ENCODE assay signal across 8 mouse cellular contexts in the genomic region with DNA sequence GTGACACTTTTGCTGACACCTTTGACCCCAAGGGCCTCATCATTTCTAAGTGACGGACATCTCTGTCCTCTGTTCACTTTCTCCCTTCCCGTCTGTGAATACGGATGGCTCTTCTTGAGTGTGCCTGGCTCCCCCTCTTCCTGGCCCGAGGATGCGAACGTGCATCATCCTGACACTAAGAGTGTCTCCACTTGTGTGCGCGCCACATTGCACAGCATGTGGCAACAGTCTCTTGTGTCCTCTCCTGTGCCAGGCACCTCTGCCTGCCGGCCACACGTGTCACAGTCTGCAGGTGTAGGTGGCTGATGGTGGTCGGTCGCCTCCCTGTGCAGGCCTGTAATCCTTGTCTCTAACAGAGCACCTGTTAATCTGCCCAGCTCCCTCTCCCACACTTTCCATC. TPM values are rescaled to one million over a fixed set of nuclear protein-coding genes. Genes with fewer than 3 reads are reported as not detected.
DNase-seq lines count a peak whose midpoint lies in the region; ATAC-seq and TF ChIP-seq lines count a peak whose summit lies in the region.

No protein-coding gene starts in this region.

- no peak overlapping the region; the same call in 1 of the 2 replicates for H3K4me3 ChIP-seq in liver, embryonic 12.5 days
- H3K4me3 ChIP-seq in liver, postnatal 0 days (ENCODE audit: low read depth, low read length), result no peak overlapping the region
- H3K4me3 ChIP-seq in embryonic facial prominence, embryonic 15.5 days (replicated peaks), result no peak overlapping the region; the same call in 1 of the 2 replicates
- H3K4me3 ChIP-seq in limb, embryonic 10.5 days, result peak overlapping the region; percentile 13; the same call in 1 of the 2 replicates
- H3K4me3 ChIP-seq in neural tube, embryonic 12.5 days, result no peak overlapping the region; the same call in 1 of the 2 replicates

- peaks cover 41% of the 10 kb centered on the region for H3K27me3 ChIP-seq in liver, embryonic 12.5 days (replicated peaks)
- peaks cover 20% of the 10 kb centered on the region for H3K27me3 ChIP-seq in liver, postnatal 0 days (ENCODE audit: insufficient read depth, low read length)
- H3K27me3 ChIP-seq in embryonic facial prominence, embryonic 15.5 days, result no peaks in the 10 kb centered on the region
- no peaks in the 10 kb centered on the region for H3K27me3 ChIP-seq in limb, embryonic 10.5 days (ENCODE audit: low read depth, poor library complexity, severe bottlenecking)
- H3K27me3 ChIP-seq in neural tube, embryonic 12.5 days (replicated peaks), result no peaks in the 10 kb centered on the region

- no peaks in the 10 kb centered on the region for H3K9me3 ChIP-seq in liver, embryonic 12.5 days (replicated peaks)
- no peaks in the 10 kb centered on the region for H3K9me3 ChIP-seq in liver, postnatal 0 days (ENCODE audit: low read length)
- no peaks in the 10 kb centered on the region for H3K9me3 ChIP-seq in embryonic facial prominence, embryonic 15.5 days (replicated peaks)
- no peaks in the 10 kb centered on the region for H3K9me3 ChIP-seq in limb, embryonic 10.5 days (replicated peaks)
- H3K9me3 ChIP-seq in neural tube, embryonic 12.5 days, result no peaks in the 10 kb centered on the region

- WGBS in liver, embryonic 12.5 days (ENCODE audit: insufficient replicate concordance), result 63% methylated on average over 12 of the region's 12 CpGs
- WGBS in liver, postnatal 0 days (ENCODE audit: insufficient replicate concordance), result 73% methylated on average over 12 of the region's 12 CpGs
- 51% methylated on average over 12 of the region's 12 CpGs for WGBS in embryonic facial prominence, embryonic 15.5 days
- 52% methylated on average over 12 of the region's 12 CpGs for WGBS in limb, embryonic 10.5 days
- WGBS in neural tube, embryonic 12.5 days, result 15% methylated on average over 12 of the region's 12 CpGs

- H3K36me3 ChIP-seq in liver, embryonic 12.5 days, result no peaks in the 10 kb centered on the region
- no peaks in the 10 kb centered on the region for H3K36me3 ChIP-seq in liver, postnatal 0 days (replicated peaks; ENCODE audit: insufficient read depth, low read length)
- H3K36me3 ChIP-seq in embryonic facial prominence, embryonic 15.5 days, result peaks cover 19% of the 10 kb centered on the region; the same call in 1 of the 2 replicates
- peaks cover 51% of the 10 kb centered on the region for H3K36me3 ChIP-seq in limb, embryonic 10.5 days
- peaks cover 13% of the 10 kb centered on the region for H3K36me3 ChIP-seq in neural tube, embryonic 12.5 days

- H3K4me1 ChIP-seq in liver, embryonic 12.5 days, result peaks cover 89% of the 10 kb centered on the region
- peaks cover 36% of the 10 kb centered on the region for H3K4me1 ChIP-seq in liver, postnatal 0 days (ENCODE audit: insufficient read depth)
- H3K4me1 ChIP-seq in embryonic facial prominence, embryonic 15.5 days, result peaks cover 30% of the 10 kb centered on the region
- H3K4me1 ChIP-seq in limb, embryonic 10.5 days, result peaks cover 46% of the 10 kb centered on the region
- peaks cover 34% of the 10 kb centered on the region for H3K4me1 ChIP-seq in neural tube, embryonic 12.5 days

- no peak for TF ChIP-seq CTCF in liver, postnatal 0 days (IDR thresholded peaks at IDR 0.05; ENCODE audit: low read depth)

- peak overlapping the region; percentile 88 for H3K27ac ChIP-seq in liver, embryonic 12.5 days
- H3K27ac ChIP-seq in liver, postnatal 0 days (ENCODE audit: low read depth), result no peak overlapping the region
- H3K27ac ChIP-seq in embryonic facial prominence, embryonic 15.5 days (replicated peaks), result peak overlapping the region; percentile 81
- H3K27ac ChIP-seq in limb, embryonic 10.5 days, result peak overlapping the region; percentile 32
- peak overlapping the region; percentile 55 for H3K27ac ChIP-seq in neural tube, embryonic 12.5 days

- no peak for DNase-seq in liver, postnatal 0 days
- DNase-seq in limb, embryonic 10.5 days (ENCODE audit: low spot score), result no peak
- no peak for DNase-seq in layer of hippocampus, adult 11-12 months (ENCODE audit: low spot score)
- no peak for DNase-seq in ovary, postnatal 14 days (ENCODE audit: low spot score)
- no peak for DNase-seq in heart, adult 11 months

- peak overlapping the region; percentile 66 for H3K4me2 ChIP-seq in liver, embryonic 12.5 days
- H3K4me2 ChIP-seq in liver, postnatal 0 days (ENCODE audit: low read depth, low read length), result no peak overlapping the region
- no peak overlapping the region for H3K4me2 ChIP-seq in embryonic facial prominence, embryonic 15.5 days (replicated peaks)
- H3K4me2 ChIP-seq in neural tube, embryonic 12.5 days (replicated peaks), result peak overlapping the region; percentile 48

- no peak for ATAC-seq in liver, embryonic 12.5 days
- no peak for ATAC-seq in liver, postnatal 0 days
- ATAC-seq in embryonic facial prominence, embryonic 15.5 days (ENCODE audit: insufficient number of reproducible peaks, low FRiP score, low TSS enrichment, low read depth), result no peak
- ATAC-seq in neural tube, embryonic 12.5 days (ENCODE audit: low FRiP score, low read depth), result no peak

- no peak for TF ChIP-seq EP300 in liver, postnatal 0 days (IDR thresholded peaks at IDR 0.05; ENCODE audit: low read depth)

- peak overlapping the region; percentile 56 for H3K9ac ChIP-seq in liver, embryonic 12.5 days
- H3K9ac ChIP-seq in liver, postnatal 0 days (replicated peaks), result no peak overlapping the region
- no peak overlapping the region for H3K9ac ChIP-seq in embryonic facial prominence, embryonic 15.5 days
- 0 out of 2 replicates have a peak overlapping the region, but pooled peaks have one; percentile 0 for H3K9ac ChIP-seq in neural tube, embryonic 12.5 days

RNA-seq across cellular contexts. Expression of a gene that starts 2.4 kb away (rescaled TPM):
- polyA plus RNA-seq in liver, embryonic 12.5 days (2016; fragmentation: Nextera tagmentation; extraction: Ambion mirVana), result 4.7 and 6.4 TPM in 2 replicates
- polyA plus RNA-seq in liver, postnatal 0 days (2015; fragmentation: Nextera tagmentation; extraction: Ambion mirVana), result 7.8 and 8.7 TPM in 2 replicates
- 88.3 and 91.8 TPM in 2 replicates for polyA plus RNA-seq in embryonic facial prominence, embryonic 15.5 days (2015; fragmentation: Nextera tagmentation; extraction: Ambion mirVana)
- 35.1 and 70.5 TPM in 2 replicates for polyA plus RNA-seq in limb, embryonic 10.5 days (2016; fragmentation: Nextera tagmentation; extraction: Ambion mirVana)
- 87.1 and 93.0 TPM in 2 replicates for polyA plus RNA-seq in neural tube, embryonic 12.5 days (2016; fragmentation: Nextera tagmentation; extraction: Ambion mirVana)

RNA-seq across cellular contexts. Expression of a gene that starts 23.7 kb away (rescaled TPM):
- 111 and 119 TPM in 2 replicates for polyA plus RNA-seq in liver, embryonic 12.5 days (2016; fragmentation: Nextera tagmentation; extraction: Ambion mirVana)
- 83.7 and 83.9 TPM in 2 replicates for polyA plus RNA-seq in liver, postnatal 0 days (2015; fragmentation: Nextera tagmentation; extraction: Ambion mirVana)
- polyA plus RNA-seq in embryonic facial prominence, embryonic 15.5 days (2015; fragmentation: Nextera tagmentation; extraction: Ambion mirVana), result 150 and 158 TPM in 2 replicates
- polyA plus RNA-seq in limb, embryonic 10.5 days (2016; fragmentation: Nextera tagmentation; extraction: Ambion mirVana), result 140 and 151 TPM in 2 replicates
- polyA plus RNA-seq in neural tube, embryonic 12.5 days (2016; fragmentation: Nextera tagmentation; extraction: Ambion mirVana), result 105 and 111 TPM in 2 replicates

RNA-seq across cellular contexts. Expression of a gene that starts 23.8 kb away (rescaled TPM):
- polyA plus RNA-seq in liver, embryonic 12.5 days (2016; fragmentation: Nextera tagmentation; extraction: Ambion mirVana), result 15.1 and 15.7 TPM in 2 replicates
- 4.7 and 5.4 TPM in 2 replicates for polyA plus RNA-seq in liver, postnatal 0 days (2015; fragmentation: Nextera tagmentation; extraction: Ambion mirVana)
- 32.6 and 40.9 TPM in 2 replicates for polyA plus RNA-seq in embryonic facial prominence, embryonic 15.5 days (2015; fragmentation: Nextera tagmentation; extraction: Ambion mirVana)
- 45.2 and 51.6 TPM in 2 replicates for polyA plus RNA-seq in limb, embryonic 10.5 days (2016; fragmentation: Nextera tagmentation; extraction: Ambion mirVana)
- 48.5 and 49.9 TPM in 2 replicates for polyA plus RNA-seq in neural tube, embryonic 12.5 days (2016; fragmentation: Nextera tagmentation; extraction: Ambion mirVana)

RNA-seq across cellular contexts. Expression of a gene that starts 26.4 kb away (rescaled TPM):
- 14.4 and 15.4 TPM in 2 replicates for polyA plus RNA-seq in liver, embryonic 12.5 days (2016; fragmentation: Nextera tagmentation; extraction: Ambion mirVana)
- 12.3 and 14.0 TPM in 2 replicates for polyA plus RNA-seq in liver, postnatal 0 days (2015; fragmentation: Nextera tagmentation; extraction: Ambion mirVana)
- 19.5 and 20.0 TPM in 2 replicates for polyA plus RNA-seq in embryonic facial prominence, embryonic 15.5 days (2015; fragmentation: Nextera tagmentation; extraction: Ambion mirVana)
- 23.0 and 24.7 TPM in 2 replicates for polyA plus RNA-seq in limb, embryonic 10.5 days (2016; fragmentation: Nextera tagmentation; extraction: Ambion mirVana)
- polyA plus RNA-seq in neural tube, embryonic 12.5 days (2016; fragmentation: Nextera tagmentation; extraction: Ambion mirVana), result 13.7 TPM in 2 replicates

RNA-seq across cellular contexts. Expression of a gene that starts 31.3 kb away (rescaled TPM):
- polyA plus RNA-seq in liver, embryonic 12.5 days (2016; fragmentation: Nextera tagmentation; extraction: Ambion mirVana), result 1.5 and 1.7 TPM in 2 replicates
- polyA plus RNA-seq in liver, postnatal 0 days (2015; fragmentation: Nextera tagmentation; extraction: Ambion mirVana), result 0.87 and 1.3 TPM in 2 replicates
- polyA plus RNA-seq in embryonic facial prominence, embryonic 15.5 days (2015; fragmentation: Nextera tagmentation; extraction: Ambion mirVana), result 24.5 and 24.7 TPM in 2 replicates
- 14.2 and 20.6 TPM in 2 replicates for polyA plus RNA-seq in limb, embryonic 10.5 days (2016; fragmentation: Nextera tagmentation; extraction: Ambion mirVana)
- polyA plus RNA-seq in neural tube, embryonic 12.5 days (2016; fragmentation: Nextera tagmentation; extraction: Ambion mirVana), result 51.3 and 58.6 TPM in 2 replicates

Comparison
In these comparisons a context has a peak if more than half of its experiments do, and no peak if none do; other contexts are left out.
1. H3K4me2 ChIP-seq: peak in liver, embryonic 12.5 days (single experiment) and neural tube, embryonic 12.5 days (single experiment); none in liver, postnatal 0 days (single experiment) and embryonic facial prominence, embryonic 15.5 days (single experiment).
2. H3K9ac ChIP-seq: peak in liver, embryonic 12.5 days (single experiment) and neural tube, embryonic 12.5 days (single experiment); none in liver, postnatal 0 days (single experiment) and embryonic facial prominence, embryonic 15.5 days (single experiment).